Mouse (Mus musculus) small intestine, adult 2 months (tissue): ENCODE data around the gene Pkp4. TPM values are rescaled to one million over a fixed set of nuclear protein-coding genes. Genes with fewer than 3 reads are reported as not detected.
"Not testable (repeated sequence)": the region's sequence is repeated elsewhere in the genome, so short reads cannot be mapped to it uniquely, and the experiment has no call there.

ENCODE experiments used
- H3K27ac ChIP-seq: fragments of 200-500 bp; 2 replicates; pipeline ENCODE4 v1.5.1; 2012; ENCODE audit warnings: low read depth, low read length, control low read depth, inconsistent platforms; ENCODE audit not compliant: insufficient read depth
- H3K27me3 ChIP-seq: fragments of 200-500 bp; 2 replicates; pipeline ENCODE4 v1.6.1; 2012; ENCODE audit warnings: mild to moderate bottlenecking, moderate library complexity, low read length, inconsistent platforms; ENCODE audit not compliant: control insufficient read depth, insufficient read depth
- H3K36me3 ChIP-seq: fragments of 200-500 bp; 2 replicates; pipeline ENCODE4 v1.6.1; 2012; ENCODE audit warnings: mild to moderate bottlenecking, low read length, control low read depth, inconsistent platforms; ENCODE audit not compliant: control insufficient read depth, insufficient read depth
- H3K4me1 ChIP-seq: fragments of 200-500 bp; 2 replicates; pipeline ENCODE4 v1.6.1; 2012; ENCODE audit warnings: low read length, inconsistent platforms, mixed read lengths; ENCODE audit not compliant: control insufficient read depth, insufficient read depth, insufficient read length
- H3K4me3 ChIP-seq: fragments of 200-500 bp; 2 replicates; pipeline ENCODE4 v1.5.1; 2012; ENCODE audit warnings: low read depth, mild to moderate bottlenecking, control low read depth, inconsistent platforms, low read length, moderate library complexity
- CTCF ChIP-seq: fragments of 200-500 bp; IDR thresholded peaks from 2 replicates; pipeline ENCODE4 v1.5.1; 2012; ENCODE audit warnings: low read depth, mild to moderate bottlenecking, control low read depth, inconsistent platforms, low read length, moderate library complexity, mixed read lengths; ENCODE audit not compliant: insufficient replicate concordance, insufficient read length; ENCODE audit errors: extremely low read depth
- POLR2A ChIP-seq: fragments of 200-500 bp; IDR thresholded peaks from 2 replicates; pipeline ENCODE4 v1.6.1; 2012; ENCODE audit warnings: low read depth, mild to moderate bottlenecking, control low read depth, inconsistent platforms, low read length, moderate library complexity
- WGBS: fragments of 180-500 bp; shearing (Covaris S2); methylation state at CpG from one replicate; pipeline ENCODE4 v1.1.7; 2018; 5-methylcytosine and 5-hydroxymethylcytosine counted together
- polyA plus RNA-seq: library from polyadenylated mRNA; depleted of rRNA; stranded (reverse); fragments of >200 nt; gene quantifications from 2 replicates; pipeline ENCODE4 v1.2.3, GENCODE M21; 2012

Pkp4 gene
- polyA plus RNA-seq, 1 experiment, result 77.4 TPM

DNA sequence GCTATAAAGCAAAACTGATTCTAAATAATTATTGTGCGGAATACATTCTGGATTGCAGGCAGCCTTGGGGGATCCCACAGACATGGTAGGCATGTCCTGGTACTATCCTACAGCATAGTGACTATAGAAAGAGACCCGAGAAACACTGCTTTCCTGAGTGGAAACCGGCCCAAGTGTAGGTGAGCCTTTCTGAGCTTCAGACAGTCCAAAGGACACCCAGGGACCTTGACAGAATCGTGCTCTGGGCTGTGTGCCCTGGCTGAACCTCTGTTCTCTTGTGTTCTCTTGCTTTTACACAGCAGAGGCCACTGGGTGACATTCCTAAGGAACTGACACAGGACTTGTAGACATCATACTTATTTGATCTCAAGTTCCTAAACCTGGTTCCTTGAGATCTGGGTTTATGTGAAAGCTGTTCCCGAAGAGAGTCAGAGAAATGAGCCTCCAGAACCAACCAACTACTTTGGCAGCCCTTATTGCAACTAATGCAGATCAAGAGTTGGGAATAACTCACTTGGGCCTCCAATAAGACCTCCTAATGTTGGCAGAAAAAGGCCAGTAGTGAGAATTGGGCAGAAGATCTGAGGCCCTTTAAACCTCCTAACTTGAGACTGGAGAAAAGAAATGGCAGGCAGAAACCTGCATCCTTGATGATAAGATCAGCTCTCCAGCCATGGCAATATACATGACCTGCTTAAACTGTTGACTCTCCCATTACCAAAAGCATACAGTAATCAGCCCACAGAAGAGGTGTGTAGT lies 195.1 kb downstream of the Pkp4 start:
- WGBS, result 84% methylated on average over 5 of the region's 5 CpGs
- H3K36me3 ChIP-seq, result peaks cover 28% of the 10 kb centered on the region
- no peak overlapping the region for H3K27ac ChIP-seq
- no peak overlapping the region for H3K4me3 ChIP-seq
- H3K27me3 ChIP-seq, result no peaks in the 10 kb centered on the region
- no peak for TF ChIP-seq POLR2A
- H3K4me1 ChIP-seq, result no peaks in the 10 kb centered on the region

DNA sequence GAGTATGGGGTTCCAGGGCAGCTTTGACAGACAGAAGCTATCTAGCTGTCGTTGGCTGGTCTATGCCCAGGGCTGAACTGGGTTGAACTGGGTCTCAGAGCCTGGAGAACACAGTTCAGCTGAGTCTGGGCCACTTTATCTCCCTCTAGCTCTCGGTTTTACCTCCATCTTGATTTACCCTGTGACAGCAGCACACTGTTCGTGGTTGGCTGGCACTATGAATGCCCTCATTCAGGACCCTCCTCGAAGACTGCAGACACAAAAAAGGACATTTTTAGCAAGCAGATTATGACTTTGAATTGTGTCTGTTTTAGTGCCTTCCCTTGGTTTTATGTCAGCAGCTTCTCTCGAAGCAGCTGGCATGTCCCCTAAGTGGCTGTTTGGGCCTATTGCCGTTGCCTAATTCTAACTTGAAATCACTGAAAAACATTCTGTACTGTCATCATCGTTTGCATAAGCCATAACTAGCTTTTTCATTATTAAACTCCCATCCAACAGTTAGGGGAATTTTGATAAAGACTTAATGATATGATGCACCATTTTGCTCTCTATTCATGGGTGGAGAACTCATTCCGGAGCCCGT lies 199.2 kb downstream of the Pkp4 start:
- WGBS, result 79% methylated on average over 9 of the region's 9 CpGs
- TF ChIP-seq POLR2A, result no peak
- Histone ChIP-seq H3K27me3 (no peaks in the 10 kb centered on the region), H3K4me1 (no peaks in the 10 kb centered on the region), H3K27ac (no peak overlapping the region), H3K36me3 (peaks cover 7% of the 10 kb centered on the region), H3K4me3 (no peak overlapping the region)

DNA sequence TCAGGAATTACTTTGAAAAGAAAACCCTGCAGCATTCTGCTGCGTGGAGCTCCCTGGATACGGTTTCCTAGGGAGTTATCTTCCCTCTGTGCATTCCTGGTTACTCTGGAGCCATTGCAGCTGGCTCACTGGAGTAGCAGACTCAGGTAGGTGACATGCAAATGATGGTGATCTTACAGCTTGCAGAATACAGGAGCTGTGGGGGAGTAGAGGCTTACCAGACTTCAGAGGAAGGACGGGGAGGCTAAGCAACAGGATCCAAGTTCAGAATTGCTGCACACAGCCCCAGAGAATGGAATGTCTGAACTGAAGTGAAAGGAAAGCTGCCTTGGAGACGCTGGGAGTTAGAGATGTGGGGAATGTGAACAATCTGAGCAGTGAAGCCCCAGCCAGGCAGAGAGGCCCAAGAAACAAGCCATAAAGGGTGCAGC lies 200.7 kb downstream of the Pkp4 start:
- no peak overlapping the region for H3K27ac ChIP-seq
- H3K4me1 ChIP-seq, result no peaks in the 10 kb centered on the region
- H3K36me3 ChIP-seq, result no peaks in the 10 kb centered on the region
- H3K27me3 ChIP-seq, result no peaks in the 10 kb centered on the region
- no peak for TF ChIP-seq POLR2A
- TF ChIP-seq CTCF, result no peak
- 56% methylated on average over 4 of the region's 4 CpGs for WGBS
- no peak overlapping the region for H3K4me3 ChIP-seq

DNA sequence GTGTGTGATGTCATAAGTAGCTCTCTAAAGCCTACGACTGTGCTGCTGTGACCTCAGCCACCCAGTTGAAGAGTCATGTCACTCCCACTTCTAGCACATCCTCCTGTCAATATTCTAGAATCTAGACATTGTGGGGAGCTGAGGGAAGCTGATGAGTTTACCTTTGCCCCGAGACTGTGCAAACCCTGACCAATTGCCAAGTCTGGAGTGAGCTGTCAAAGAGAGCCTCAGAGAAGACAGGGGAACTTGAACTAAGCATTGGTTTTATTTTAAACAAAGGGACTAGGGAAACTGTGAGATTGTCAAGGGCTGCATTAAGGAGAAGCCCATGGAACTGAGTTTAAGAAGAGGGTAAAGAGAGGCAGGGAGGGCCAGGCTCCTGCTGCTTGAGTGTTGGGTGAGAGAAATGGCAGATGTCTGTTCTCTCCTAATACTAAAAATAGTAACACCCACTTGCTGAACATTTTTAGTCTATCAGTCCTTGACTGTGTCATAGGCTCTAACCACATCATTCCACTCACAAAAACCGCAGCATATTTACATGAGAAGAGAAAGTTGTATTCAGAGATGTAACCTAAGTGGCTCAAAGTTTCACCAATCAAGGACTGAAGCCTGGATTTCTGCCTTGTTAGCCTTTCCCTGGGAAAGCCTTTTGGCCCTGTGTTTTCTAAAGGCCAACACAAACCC lies 203.6 kb downstream of the Pkp4 start:
- Histone ChIP-seq H3K4me1 (no peaks in the 10 kb centered on the region), H3K27ac (no peak overlapping the region), H3K36me3 (no peaks in the 10 kb centered on the region), H3K4me3 (no peak overlapping the region), H3K27me3 (no peaks in the 10 kb centered on the region)
- TF ChIP-seq CTCF, result no peak
- no peak for TF ChIP-seq POLR2A
- WGBS, result 70% methylated on average over 3 of the region's 3 CpGs

DNA sequence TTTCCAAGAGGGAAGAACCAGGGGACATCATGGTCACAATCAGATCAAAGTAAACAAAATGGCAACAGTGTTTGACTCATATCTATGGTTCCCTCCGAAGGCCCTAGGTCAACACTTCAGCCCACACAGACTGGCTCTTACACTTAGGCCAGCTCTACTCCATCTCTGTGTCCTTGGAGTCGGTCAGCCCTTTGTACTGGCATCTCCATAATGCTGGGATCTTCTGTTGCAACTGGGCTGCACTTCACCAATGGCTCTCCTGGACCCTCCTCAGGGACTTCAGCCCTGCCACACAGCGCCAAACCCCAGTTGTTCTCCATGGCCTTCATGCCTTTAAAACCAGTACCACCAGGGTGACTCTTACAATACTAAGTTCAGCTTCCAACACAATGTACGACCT lies 206.5 kb downstream of the Pkp4 start:
- Histone ChIP-seq H3K4me3 (no peak overlapping the region), H3K27ac (no peak overlapping the region), H3K27me3 (no peaks in the 10 kb centered on the region), H3K4me1 (no peaks in the 10 kb centered on the region), H3K36me3 (no peaks in the 10 kb centered on the region)
- 91% methylated on average over 4 of the region's 4 CpGs for WGBS
- TF ChIP-seq POLR2A (no peak), CTCF (no peak)

DNA sequence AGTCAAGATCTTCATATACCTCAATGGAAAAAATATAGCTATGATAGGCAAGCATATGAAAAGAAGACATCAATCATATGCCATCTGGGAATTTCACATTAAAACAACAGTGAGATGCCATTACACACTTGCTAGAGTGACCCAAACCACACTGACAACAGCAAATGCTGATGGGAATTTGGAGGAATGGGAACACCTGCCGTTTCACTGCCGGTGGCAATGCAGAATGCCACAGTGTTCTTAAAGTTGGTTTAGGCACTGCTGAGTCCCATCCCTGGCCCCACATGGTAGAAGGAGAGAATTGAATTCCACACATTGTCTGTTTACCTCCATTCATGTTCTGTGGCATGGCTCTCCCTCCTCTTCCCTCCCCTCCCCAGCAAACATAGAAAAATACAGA lies 212.5 kb downstream of the Pkp4 start:
- 95% methylated on average over 2 of the region's 2 CpGs for WGBS
- Histone ChIP-seq H3K36me3 (no peaks in the 10 kb centered on the region), H3K27me3 (no peaks in the 10 kb centered on the region), H3K27ac (no peak overlapping the region), H3K4me3 (no peak overlapping the region), H3K4me1 (no peaks in the 10 kb centered on the region)
- TF ChIP-seq CTCF, result no peak
- TF ChIP-seq POLR2A, result no peak

DNA sequence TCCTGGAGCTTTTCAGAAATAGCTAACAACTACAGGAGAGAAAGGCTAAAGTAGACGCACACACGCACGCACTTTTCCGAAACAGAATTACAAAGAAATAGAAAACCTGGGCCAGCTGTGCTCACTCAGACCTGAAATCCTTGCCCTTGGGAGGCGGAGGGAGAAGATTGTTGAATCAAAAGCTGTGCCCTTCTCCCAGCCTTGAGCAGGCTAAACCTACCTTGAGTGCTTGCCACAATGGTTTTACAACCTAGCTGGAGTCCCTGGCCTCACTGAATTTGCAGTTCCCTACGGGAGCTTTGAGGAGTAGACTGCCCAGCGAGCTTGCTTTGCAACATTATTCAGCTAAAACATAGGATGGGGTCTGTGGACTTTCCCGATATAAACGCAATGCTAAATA lies 217.4 kb downstream of the Pkp4 start:
- H3K4me3 ChIP-seq, result no peak overlapping the region
- WGBS, result 92% methylated on average over 9 of the region's 9 CpGs
- no peak overlapping the region for H3K27ac ChIP-seq
- H3K27me3 ChIP-seq, result no peaks in the 10 kb centered on the region
- no peaks in the 10 kb centered on the region for H3K36me3 ChIP-seq
- no peaks in the 10 kb centered on the region for H3K4me1 ChIP-seq
- no peak for TF ChIP-seq CTCF

DNA sequence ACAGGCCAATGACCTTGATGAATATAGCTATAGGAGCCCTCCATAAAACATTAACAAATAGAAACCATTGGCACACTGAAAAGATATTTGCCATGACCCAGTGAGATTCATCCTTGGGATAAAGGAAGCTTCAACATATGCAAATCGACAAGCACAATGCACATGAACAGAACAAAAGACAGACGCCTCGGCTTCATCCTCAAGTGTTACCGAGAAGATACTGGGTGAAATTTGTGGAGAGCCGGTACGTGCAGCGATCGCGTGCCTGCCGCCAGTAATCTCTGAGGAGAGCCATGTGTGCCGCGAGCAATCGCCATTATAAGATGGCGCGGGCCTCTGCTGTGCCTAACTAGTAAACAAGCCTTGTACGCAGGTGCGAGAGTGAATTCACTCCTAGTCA lies 218.2 kb downstream of the Pkp4 start:
- 98% methylated on average over 17 of the region's 17 CpGs for WGBS
- H3K4me1 ChIP-seq, H3K4me3 ChIP-seq, H3K27ac ChIP-seq, H3K36me3 ChIP-seq, H3K27me3 ChIP-seq: not testable (repeated sequence)
